Mouse (Mus musculus): ENCODE measurements around the gene E030018B13Rik. TPM values are rescaled to one million over a fixed set of nuclear protein-coding genes. Genes with fewer than 3 reads are reported as not detected.

E030018B13Rik gene
- total RNA-seq, 2 experiments from 2014 or later = not detected

DNA sequence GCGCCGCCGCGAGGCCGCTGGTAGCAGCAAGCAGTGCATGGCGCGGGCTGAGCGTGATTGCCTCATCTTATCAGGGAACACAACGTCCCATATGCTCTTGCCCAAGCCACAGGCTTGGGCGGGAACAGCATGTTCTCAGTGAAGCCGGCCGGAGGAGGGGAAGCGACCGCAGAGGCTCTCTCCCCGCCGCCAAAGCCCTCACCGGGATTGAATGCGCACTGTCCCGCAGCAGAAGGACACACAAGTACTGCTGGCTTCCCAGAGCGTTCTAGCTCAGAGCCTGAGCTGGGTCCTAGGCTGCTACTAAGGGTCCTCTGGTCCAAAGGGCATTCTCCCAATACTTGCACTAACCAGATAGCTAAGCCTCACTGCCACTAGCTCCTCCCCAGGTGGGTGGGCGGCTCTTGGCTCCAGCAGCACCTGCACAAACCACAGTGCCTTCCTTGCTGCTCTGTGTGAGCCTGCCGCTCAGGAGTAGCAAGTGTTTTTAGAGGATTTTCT lies 19.6 kb upstream of the E030018B13Rik start:
- DNase-seq (ENCODE audit: extremely low spot score in 1 of 2, low spot score in 1 of 2) = peak; percentile 69 to 75

- DNase-seq (ENCODE audit: extremely low spot score in 1 of 2, low spot score in 1 of 2) = no peak
Measured at GRCm38 (mm10) chr7:63897655-63898054, 19.0 kb upstream of the E030018B13Rik start.

- DNase-seq (ENCODE audit: extremely low spot score in 1 of 2, low spot score in 1 of 2) = no peak
Measured at GRCm38 (mm10) chr7:63898201-63898600, 18.5 kb upstream of the E030018B13Rik start.

GRCm38 (mm10) chr7:63899925-63900324 lies 16.7 kb upstream of the E030018B13Rik start:
- no peak for DNase-seq (ENCODE audit: extremely low spot score in 1 of 2, low spot score in 1 of 2)

DNA sequence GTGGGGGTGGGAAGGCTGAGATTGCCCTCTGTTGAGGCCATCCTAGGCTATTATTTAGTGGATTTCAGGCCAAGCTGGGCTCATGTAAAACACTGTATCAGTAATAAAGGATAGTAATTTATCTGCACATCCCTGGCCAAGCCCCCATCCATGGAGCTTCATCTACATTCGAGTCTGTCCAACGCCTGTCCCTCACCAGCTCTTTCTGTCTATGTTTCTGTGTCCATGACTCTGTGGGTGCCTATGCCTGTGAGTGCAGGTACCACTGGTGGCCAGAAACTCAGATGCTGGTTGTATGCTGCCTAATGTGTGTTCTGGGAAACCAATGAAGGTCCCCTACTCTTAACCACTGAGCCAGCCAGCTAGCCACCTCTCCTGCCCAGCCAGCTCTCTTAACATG lies 16.2 kb upstream of the E030018B13Rik start:
- DNase-seq (ENCODE audit: extremely low spot score in 1 of 2, low spot score in 1 of 2) = no peak

DNA sequence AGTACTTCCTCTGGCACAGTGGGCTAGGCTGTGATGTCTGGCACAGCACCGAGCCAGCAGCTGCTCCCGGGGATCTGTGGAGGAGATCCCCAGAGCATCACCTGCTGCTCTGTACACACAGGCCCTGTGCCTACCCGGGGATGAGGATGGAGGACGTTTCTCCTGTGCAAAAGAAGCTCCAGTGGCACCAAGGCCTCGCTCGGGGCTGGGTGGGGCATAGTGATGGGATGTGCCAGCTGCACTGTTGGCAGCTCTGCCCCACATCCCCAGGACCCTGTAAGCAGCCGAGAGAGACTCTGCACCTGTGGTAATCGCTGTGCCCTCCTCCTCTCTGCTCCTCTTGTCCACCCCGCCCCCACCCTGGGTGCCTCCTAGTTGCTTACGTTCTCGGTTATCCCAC lies 15.3 kb upstream of the E030018B13Rik start:
- DNase-seq (ENCODE audit: extremely low spot score in 1 of 2, low spot score in 1 of 2) = peak in 1 of 2 experiments; percentile 47

- DNase-seq (ENCODE audit: extremely low spot score in 1 of 2, low spot score in 1 of 2) = no peak
Measured at GRCm38 (mm10) chr7:63901942-63902341, 14.7 kb upstream of the E030018B13Rik start.

GRCm38 (mm10) chr7:63902604-63903210 lies 13.9 kb upstream of the E030018B13Rik start:
- DNase-seq (ENCODE audit: extremely low spot score in 1 of 2, low spot score in 1 of 2) = no peak

DNA sequence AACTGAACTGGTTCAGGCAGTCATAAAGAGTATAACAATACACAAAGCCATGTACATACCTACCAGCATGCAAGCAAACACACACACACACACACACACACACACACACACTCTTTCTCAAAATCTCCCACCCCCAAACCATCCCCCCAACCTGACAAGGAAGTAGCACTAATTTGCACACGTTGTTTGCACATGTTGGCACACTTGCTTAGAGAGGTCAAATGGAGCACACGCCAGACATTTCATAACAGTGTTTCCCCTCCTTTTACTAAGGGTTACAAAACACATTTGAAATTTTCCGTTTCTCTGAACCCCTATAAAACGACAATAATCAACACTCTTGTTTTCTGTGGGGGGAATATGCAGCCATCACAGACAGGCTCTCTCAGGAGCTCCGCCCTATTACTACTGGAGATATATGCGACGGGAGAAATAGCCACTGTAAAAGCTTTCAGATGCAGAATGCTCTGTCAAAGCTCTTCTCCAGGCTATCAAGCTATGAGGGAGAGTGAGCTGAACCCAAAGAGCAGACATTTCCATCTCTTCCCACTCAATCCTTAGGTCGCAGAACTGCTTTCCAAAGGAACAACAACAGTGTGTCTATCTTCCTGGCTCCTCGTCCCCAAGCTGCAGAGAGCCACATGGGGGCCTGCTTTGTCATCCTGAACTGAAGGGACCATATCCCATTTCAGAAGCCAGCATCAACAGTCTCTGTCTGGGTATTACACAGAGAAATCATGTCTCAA lies 12.8 kb upstream of the E030018B13Rik start:
- DNase-seq (ENCODE audit: extremely low spot score in 1 of 2, low spot score in 1 of 2) = no peak

DNA sequence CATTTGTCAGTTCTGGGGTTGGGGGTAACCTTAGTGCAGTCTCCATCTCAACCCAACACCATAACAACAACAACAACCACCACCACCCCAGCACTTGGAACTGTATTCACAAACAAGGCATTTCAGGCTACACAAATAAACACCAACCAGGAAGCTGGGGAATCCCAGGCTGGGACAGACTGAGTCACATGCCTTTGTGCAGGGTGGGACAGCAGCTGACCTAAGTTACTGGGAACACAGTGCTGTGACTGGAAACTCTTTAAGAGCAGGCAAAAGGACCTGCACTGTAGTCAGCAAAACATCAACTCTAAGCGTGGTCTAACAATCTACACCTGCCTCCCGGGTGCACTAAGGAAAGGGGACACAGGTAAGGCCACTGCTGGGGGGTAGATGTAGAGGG lies 11.5 kb upstream of the E030018B13Rik start:
- no peak for DNase-seq (ENCODE audit: extremely low spot score in 1 of 2, low spot score in 1 of 2)

- DNase-seq (ENCODE audit: extremely low spot score in 1 of 2, low spot score in 1 of 2) = no peak
Measured at GRCm38 (mm10) chr7:63905642-63906041, 11.0 kb upstream of the E030018B13Rik start.

DNA sequence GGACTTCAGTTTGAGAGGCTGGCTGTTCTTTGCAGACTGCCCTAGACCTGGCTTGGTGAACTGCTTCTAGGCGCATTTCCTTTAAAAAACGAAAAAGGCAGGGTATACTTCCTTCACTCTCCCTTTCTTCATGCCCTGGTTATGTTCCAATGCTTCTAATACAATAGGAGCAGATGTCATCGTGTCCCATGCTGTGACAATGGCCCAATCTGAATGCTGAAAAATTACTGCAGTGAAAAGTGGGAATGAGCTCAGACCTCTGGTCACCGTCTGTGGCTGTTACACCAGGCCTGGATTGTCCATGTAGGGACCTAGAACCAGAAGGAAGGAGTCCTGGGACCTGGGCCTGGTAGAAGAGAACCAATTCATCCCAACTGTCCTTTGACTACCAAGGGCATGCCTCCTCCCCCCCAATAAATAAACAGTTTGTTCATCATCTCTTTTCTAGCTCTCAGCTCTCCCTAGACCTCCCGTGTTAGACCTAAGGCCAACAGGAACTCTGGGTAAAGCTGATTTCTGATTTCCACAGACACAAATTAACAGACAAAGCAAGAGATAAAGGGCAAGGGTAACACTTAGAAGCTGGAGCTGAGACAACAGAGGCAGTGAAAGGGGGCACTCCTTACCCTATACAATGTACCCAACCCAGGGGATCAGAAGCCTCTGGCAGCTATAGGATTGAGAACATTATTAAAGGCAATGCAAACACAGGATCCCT lies 8.7 kb upstream of the E030018B13Rik start:
- no peak for DNase-seq (ENCODE audit: extremely low spot score in 1 of 2, low spot score in 1 of 2)

GRCm38 (mm10) chr7:63908496-63909285 lies 8.0 kb upstream of the E030018B13Rik start:
- no peak for DNase-seq (ENCODE audit: extremely low spot score in 1 of 2, low spot score in 1 of 2)

- DNase-seq (ENCODE audit: extremely low spot score in 1 of 2, low spot score in 1 of 2) = no peak
Measured at GRCm38 (mm10) chr7:63910225-63910624, 6.4 kb upstream of the E030018B13Rik start.

DNA sequence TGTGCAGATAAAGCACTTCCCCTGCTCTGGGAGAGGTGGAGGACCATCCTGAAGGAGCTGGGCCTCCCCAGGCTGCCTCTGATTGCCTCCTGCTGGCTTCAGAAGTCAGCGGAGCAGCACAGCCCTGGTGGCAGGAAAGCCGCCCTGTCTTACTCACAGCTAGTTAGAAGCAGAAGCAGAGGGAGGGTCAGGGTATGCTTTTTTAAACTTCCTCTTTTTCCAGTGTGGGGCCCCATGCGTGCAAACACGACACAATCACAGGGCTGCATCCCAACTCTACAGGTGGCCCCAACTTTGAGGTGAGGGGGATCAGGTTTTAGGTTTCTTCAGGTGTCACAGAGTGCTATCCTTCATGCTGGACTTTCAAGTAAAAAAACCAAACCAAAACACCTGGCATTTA lies 5.7 kb upstream of the E030018B13Rik start:
- no peak for DNase-seq (ENCODE audit: extremely low spot score in 1 of 2, low spot score in 1 of 2)

GRCm38 (mm10) chr7:63911383-63912233 lies 5.0 kb upstream of the E030018B13Rik start:
- no peak for DNase-seq (ENCODE audit: extremely low spot score in 1 of 2, low spot score in 1 of 2)

DNA sequence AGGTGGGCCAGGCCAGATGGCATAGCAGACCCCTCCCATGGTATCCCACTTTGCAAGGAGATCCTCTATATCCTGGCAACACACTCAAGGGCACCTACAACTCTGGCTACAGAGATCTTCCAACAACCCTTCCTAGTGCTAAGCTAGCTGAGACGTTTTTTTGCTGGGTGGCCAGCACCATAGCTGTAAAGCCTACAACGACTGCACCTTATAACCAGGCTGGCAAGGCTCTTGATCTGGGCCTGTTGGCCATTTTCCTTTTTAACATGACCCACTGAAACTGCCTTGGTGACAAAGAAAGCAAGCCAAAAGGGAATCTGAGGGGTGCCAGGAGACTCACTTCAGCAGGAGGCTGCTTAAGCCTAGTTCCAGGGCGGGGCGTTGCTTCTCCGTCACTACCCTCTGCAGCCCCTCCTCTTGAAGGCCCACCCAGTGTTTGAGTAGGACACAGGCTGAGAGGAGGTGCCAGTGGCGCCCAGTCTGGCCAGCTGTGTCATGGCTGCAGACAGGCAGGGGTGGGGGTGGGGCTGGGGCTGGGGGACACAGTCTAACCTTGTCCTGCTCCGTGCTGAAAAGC lies 4.3 kb upstream of the E030018B13Rik start:
- no peak for DNase-seq (ENCODE audit: extremely low spot score in 1 of 2, low spot score in 1 of 2)

GRCm38 (mm10) chr7:63912924-63913723 lies 3.5 kb upstream of the E030018B13Rik start:
- no peak for DNase-seq (ENCODE audit: extremely low spot score in 1 of 2, low spot score in 1 of 2)

Data from layer of hippocampus, postnatal 25 days (tissue).